Mouse (Mus musculus) heart, embryonic 11.5 days (tissue): ENCODE measurements at regions not wholly inside any gene's neighbourhood (a gene's known extent, or its start where the extent isn't known, plus 50 kb on each side); places are given as distances from the start of the nearest gene placed in this dataset.

Experiments
- ATAC-seq: fragments of 200-750 bp; cut with Nextera tagmentation; replicated peaks from 2 replicates; pipeline ENCODE4 v1.8.0; 2017; ENCODE audit warnings: moderate library complexity; ENCODE audit not compliant: insufficient number of reproducible peaks, low FRiP score, low TSS enrichment
- H3K27ac ChIP-seq: fragments of 300-500 bp; sonication (generic); 2 replicates; pipeline ENCODE4 v1.5.1; 2014; ENCODE audit warnings: mild to moderate bottlenecking, low read depth, low read length
- H3K27me3 ChIP-seq: fragments of 300-500 bp; sonication (generic); 2 replicates; pipeline ENCODE4 v1.6.1; 2014; ENCODE audit warnings: mild to moderate bottlenecking, low read length, mixed read lengths; ENCODE audit not compliant: control insufficient read depth, insufficient read depth
- H3K36me3 ChIP-seq: fragments of 300-500 bp; sonication (generic); 2 replicates; pipeline ENCODE4 v1.6.1; 2014; ENCODE audit warnings: mild to moderate bottlenecking, low read length, moderate library complexity, mixed read lengths; ENCODE audit not compliant: control insufficient read depth, insufficient read depth
- H3K4me1 ChIP-seq: fragments of 300-500 bp; sonication (generic); 2 replicates; pipeline ENCODE4 v1.6.1; 2014; ENCODE audit warnings: low read length; ENCODE audit not compliant: control insufficient read depth, insufficient read depth
- H3K4me2 ChIP-seq: fragments of 300-500 bp; sonication (generic); 2 replicates; pipeline ENCODE4 v1.6.1; 2014; ENCODE audit warnings: mild to moderate bottlenecking, moderate library complexity
- H3K4me3 ChIP-seq: fragments of 300-500 bp; sonication (generic); 2 replicates; pipeline ENCODE4 v1.5.1; 2014; ENCODE audit warnings: low read depth, low read length
- H3K9ac ChIP-seq: fragments of 300-500 bp; sonication (generic); 2 replicates; pipeline ENCODE4 v1.6.1; 2014; ENCODE audit warnings: mild to moderate bottlenecking, low read depth, low read length, moderate library complexity
- H3K9me3 ChIP-seq: fragments of 300-500 bp; sonication (generic); replicated peaks from 2 replicates; pipeline ENCODE4 v1.6.1; 2016; ENCODE audit warnings: low read length; ENCODE audit not compliant: control insufficient read depth
- WGBS: fragments of 180-500 bp; shearing (Covaris S2); extraction: QIAGEN DNeasy Blood & Tissue Kit; methylation state at CpG from one replicate; pipeline ENCODE4 v1.1.7; 2014; ENCODE audit not compliant: insufficient replicate concordance; 5-methylcytosine and 5-hydroxymethylcytosine counted together

DNA sequence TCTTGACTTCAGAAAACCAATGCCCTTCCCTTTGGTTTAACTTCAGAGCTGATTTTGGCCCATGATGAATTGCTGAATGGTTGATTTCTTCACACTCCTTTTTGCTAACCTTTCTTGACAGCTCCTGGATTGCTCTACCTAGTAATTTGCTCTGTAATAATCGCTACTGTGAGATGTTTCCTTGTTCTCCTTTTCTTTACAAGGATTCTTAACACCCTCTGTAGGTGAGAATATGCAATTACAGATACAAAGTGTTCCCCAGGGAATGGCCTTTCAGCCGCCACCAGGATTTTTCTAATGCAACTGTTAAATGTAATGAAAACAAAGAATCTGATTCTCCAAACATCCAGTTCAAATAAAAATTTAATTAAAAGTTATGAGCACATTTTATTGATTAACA is 87.4 kb upstream of the Atp5g3 start:
- WGBS: 16% methylated on average over 2 of the region's 2 CpGs

DNA sequence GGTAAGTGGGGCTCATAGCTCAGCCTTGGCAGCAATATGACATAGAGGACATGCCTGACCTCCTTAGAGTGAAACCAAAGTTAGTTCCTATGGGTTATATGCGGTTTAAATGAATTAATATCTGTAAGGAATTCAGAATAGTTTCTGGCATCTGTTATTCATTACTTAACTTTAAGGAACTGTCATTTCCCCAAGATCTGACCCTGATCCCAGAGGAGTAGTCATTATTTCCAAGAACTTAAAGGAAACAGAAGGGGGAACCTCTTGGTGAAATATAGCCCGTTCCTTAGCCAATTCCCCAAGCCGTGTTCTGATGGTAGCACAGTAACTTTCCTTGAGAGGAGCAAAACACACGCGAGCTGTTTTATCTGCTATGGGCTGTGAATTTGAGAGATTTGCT is 85.9 kb upstream of the Atp5g3 start:
- Histone ChIP-seq H3K4me2 (no peak overlapping the region), H3K27ac (no peak overlapping the region), H3K9me3 (no peaks in the 10 kb centered on the region), H3K4me3 (no peak overlapping the region), H3K4me1 (no peaks in the 10 kb centered on the region), H3K27me3 (peaks cover 3% of the 10 kb centered on the region), H3K36me3 (no peaks in the 10 kb centered on the region), H3K9ac (no peak overlapping the region)
- ATAC-seq: no peak
- 70% methylated on average over 5 of the region's 5 CpGs for WGBS

More for the DNA sequence above, 87.4 kb upstream of the Atp5g3 start:
- no peak overlapping the region for H3K4me2 ChIP-seq
- ATAC-seq: no peak
- H3K9ac ChIP-seq: no peak overlapping the region
- H3K27me3 ChIP-seq: peaks cover 3% of the 10 kb centered on the region
- H3K27ac ChIP-seq: no peak overlapping the region
- H3K9me3 ChIP-seq: no peaks in the 10 kb centered on the region
- H3K36me3 ChIP-seq: no peaks in the 10 kb centered on the region
- H3K4me3 ChIP-seq: no peak overlapping the region
- H3K4me1 ChIP-seq: no peaks in the 10 kb centered on the region

DNA sequence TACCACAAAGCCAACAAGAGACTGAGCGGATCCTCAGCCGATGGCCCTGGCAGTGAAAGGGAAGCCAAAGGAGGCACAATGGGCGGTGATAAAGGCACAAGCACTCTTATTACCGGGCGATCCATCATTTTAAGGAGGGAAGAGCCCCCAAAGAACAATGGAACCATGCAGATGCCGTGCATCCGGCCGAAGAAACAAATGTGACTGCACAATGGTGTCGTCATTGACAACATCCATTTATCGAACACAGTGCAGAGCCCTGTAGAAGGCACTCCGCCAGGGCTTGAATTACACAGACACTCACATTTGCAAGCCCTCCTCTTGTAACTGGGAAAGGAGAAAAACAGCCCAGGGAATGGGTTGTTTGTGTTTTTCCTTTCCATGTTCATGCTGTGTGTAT is 80.7 kb upstream of the Atp5g3 start:
- H3K9ac ChIP-seq: no peak overlapping the region
- H3K27me3 ChIP-seq: no peaks in the 10 kb centered on the region; the same call in 1 of the 2 replicates
- no peak overlapping the region for H3K4me3 ChIP-seq
- no peaks in the 10 kb centered on the region for H3K36me3 ChIP-seq
- WGBS: 78% methylated on average over 11 of the region's 11 CpGs
- no peak overlapping the region for H3K4me2 ChIP-seq
- ATAC-seq: no peak
- H3K4me1 ChIP-seq: no peaks in the 10 kb centered on the region
- no peak overlapping the region for H3K27ac ChIP-seq
- no peaks in the 10 kb centered on the region for H3K9me3 ChIP-seq

DNA sequence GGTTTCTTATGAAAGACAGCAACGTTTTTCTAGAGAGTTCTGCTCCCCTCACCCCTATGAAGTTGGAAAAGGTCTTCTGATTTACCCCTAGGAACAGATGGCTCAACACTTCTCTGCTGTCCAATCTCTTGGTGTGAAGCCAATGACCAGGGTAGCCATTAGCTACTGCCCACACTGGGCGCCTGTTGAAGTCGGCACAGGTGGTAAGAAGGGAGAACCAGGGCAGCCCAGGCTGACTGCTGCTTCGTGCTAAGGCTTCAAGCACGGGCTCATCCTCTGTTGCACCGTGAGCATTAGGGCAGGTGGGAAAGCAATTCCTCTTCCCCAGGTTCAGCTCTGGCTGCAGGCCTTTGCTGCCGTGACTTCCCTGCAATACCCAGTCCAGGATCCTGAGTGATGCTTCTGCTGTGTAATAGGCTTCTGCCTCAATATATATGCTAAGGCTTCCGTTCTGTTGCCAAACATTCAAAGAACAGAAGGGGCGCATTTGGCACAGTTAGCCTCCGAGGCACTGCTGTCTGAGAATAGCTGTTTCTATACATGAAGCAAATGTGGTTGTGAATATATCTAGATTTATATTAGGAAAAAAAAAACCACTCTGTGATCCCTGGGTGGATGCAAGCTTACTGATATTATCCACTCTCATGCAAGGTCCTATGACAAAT is 76.4 kb upstream of the Atp5g3 start:
- H3K36me3 ChIP-seq: no peaks in the 10 kb centered on the region
- H3K27me3 ChIP-seq: no peaks in the 10 kb centered on the region
- no peak for ATAC-seq
- H3K4me3 ChIP-seq: no peak overlapping the region
- H3K9me3 ChIP-seq: no peaks in the 10 kb centered on the region
- H3K4me1 ChIP-seq: no peaks in the 10 kb centered on the region
- WGBS: 80% methylated on average over 10 of the region's 10 CpGs
- H3K9ac ChIP-seq: no peak overlapping the region
- H3K27ac ChIP-seq: no peak overlapping the region
- H3K4me2 ChIP-seq: no peak overlapping the region

DNA sequence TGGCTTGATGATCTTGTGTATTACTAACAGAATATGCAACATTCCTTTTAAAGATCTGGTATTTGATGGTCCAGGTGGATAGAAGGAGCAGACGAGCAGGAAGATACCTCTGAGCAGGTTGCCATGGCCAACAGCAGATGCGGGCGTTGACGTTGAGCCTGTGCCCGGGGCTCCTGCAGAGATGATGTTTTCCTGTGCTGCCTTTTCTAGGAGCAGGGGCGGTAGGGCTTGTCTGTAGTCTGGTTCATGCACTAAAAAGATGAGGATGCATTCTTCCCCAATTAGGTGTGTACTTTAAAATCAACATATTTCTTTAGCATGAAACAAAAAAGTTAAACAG is 74.8 kb upstream of the Atp5g3 start:
- Histone ChIP-seq H3K4me2 (no peak overlapping the region), H3K4me3 (no peak overlapping the region), H3K9me3 (no peaks in the 10 kb centered on the region), H3K27ac (no peak overlapping the region), H3K36me3 (no peaks in the 10 kb centered on the region), H3K4me1 (no peaks in the 10 kb centered on the region), H3K27me3 (no peaks in the 10 kb centered on the region), H3K9ac (no peak overlapping the region)
- WGBS: 73% methylated on average over 6 of the region's 6 CpGs
- ATAC-seq: no peak

DNA sequence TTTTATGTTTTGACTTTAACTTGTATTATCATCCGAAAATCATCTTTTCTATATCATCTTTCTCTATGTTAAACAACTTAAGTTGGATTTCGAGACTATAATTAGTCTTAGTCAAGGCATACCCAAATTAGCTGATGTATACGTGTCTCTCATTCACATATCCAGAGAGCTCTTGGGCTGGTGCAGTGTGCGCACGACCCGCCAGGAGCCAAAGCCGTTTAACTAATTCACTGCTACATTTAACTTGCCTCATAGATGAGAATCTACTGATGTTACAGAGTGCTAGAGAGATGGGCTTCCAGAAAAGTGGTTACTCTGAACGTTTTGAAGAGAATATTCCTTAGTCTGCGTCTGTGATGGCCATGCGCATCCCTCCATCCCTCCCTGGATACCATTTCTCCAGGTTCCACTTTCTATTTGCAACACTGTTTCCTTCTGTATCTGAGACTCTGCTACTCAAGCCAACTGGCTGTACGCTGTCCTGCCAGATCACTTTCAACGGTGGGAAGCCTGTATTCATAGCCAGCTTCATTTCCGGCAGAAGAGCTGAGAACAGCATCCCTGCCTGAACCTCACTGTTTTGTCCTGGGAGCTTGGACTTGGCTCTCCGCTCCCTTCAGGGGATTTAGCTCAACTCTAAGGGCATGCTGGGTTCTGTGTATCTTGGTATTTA is 74.2 kb upstream of the Atp5g3 start:
- Histone ChIP-seq H3K9me3 (no peaks in the 10 kb centered on the region), H3K27ac (no peak overlapping the region), H3K9ac (no peak overlapping the region), H3K4me3 (no peak overlapping the region), H3K27me3 (no peaks in the 10 kb centered on the region), H3K36me3 (no peaks in the 10 kb centered on the region), H3K4me2 (no peak overlapping the region), H3K4me1 (no peaks in the 10 kb centered on the region)
- 78% methylated on average over 14 of the region's 14 CpGs for WGBS
- no peak for ATAC-seq

DNA sequence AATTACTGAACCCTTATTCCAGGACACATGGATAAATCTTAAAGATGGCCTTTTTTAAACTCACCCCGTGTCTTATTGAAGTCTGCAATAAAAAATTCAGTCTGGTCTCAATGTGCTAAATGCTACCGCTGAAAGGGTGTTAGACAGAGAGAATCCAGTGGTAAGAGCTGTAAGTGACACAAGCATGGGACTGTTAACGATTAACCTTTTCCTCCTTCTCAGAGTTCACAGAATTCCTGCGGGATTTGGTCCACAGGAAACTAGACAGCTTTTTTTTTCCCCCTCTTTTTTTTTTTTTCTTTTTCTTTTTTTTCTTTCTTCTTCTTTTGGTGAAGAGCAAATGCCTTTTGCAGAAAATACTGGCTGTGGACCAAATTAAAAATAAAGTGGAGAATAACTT is 72.0 kb upstream of the Atp5g3 start:
- Histone ChIP-seq H3K4me2 (no peak overlapping the region), H3K9me3 (no peaks in the 10 kb centered on the region), H3K9ac (no peak overlapping the region), H3K4me3 (no peak overlapping the region), H3K4me1 (no peaks in the 10 kb centered on the region), H3K27me3 (no peaks in the 10 kb centered on the region), H3K27ac (no peak overlapping the region), H3K36me3 (no peaks in the 10 kb centered on the region)
- no peak for ATAC-seq
- WGBS: 52% methylated on average over 4 of the region's 4 CpGs

DNA sequence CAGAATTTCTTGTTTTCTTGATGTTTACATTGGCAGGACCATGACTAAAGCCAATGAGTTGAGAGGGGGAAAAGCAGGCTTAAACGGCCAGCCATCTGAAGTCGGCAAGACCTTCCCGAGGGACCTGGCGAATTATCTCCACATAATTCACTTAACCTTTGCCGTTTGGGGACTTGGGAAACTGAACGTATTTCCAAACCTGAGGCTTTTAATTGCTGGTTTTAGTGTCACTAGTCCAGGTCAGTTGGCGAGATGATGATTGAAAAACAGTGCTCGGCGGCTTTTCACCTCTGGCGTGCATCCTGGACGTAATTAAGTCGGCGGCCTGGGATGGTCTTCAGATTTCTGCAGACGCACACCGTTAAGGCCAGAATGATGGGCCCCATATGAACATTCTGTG is 66.9 kb upstream of the Atp5g3 start:
- Histone ChIP-seq H3K27ac (no peak overlapping the region), H3K4me2 (no peak overlapping the region), H3K9ac (no peak overlapping the region), H3K4me1 (no peaks in the 10 kb centered on the region), H3K9me3 (no peaks in the 10 kb centered on the region), H3K4me3 (no peak overlapping the region), H3K36me3 (no peaks in the 10 kb centered on the region), H3K27me3 (no peaks in the 10 kb centered on the region)
- WGBS: 77% methylated on average over 15 of the region's 15 CpGs
- ATAC-seq: no peak

DNA sequence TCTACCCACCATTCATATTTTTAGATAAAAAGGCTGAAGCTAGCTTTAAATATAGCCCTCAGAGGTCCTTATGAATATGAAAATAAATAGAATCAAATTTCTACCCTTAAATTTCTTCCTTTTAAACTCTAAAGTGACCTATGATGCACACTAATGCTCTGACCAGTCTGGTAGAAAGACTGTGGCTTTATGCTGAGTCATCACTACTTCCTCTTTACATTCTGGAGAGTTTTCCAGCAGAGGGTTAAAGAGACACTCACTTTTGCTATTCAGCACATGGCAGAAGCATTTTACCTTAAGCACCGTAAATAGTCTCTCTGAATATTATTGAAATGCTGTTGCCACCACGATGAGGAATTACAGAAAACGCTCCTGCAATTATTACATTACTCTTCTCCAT is 62.6 kb upstream of the Atp5g3 start:
- Histone ChIP-seq H3K36me3 (no peaks in the 10 kb centered on the region), H3K9me3 (no peaks in the 10 kb centered on the region), H3K9ac (no peak overlapping the region), H3K4me1 (no peaks in the 10 kb centered on the region), H3K4me2 (no peak overlapping the region), H3K27me3 (no peaks in the 10 kb centered on the region), H3K4me3 (no peak overlapping the region), H3K27ac (no peak overlapping the region)
- 69% methylated on average over 3 of the region's 3 CpGs for WGBS
- no peak for ATAC-seq
